Mouse (Mus musculus) spleen, adult 2 months (tissue): ENCODE measurements around the gene Pakap.

Experiments used
- CTCF ChIP-seq: fragments of 200-500 bp; IDR thresholded peaks from 2 replicates; pipeline ENCODE4 v1.5.1; 2011; ENCODE audit warnings: mild to moderate bottlenecking, inconsistent platforms; ENCODE audit not compliant: insufficient read depth, insufficient read length, insufficient replicate concordance; ENCODE audit errors: extremely low read depth
- POLR2A ChIP-seq: fragments of 200-500 bp; IDR thresholded peaks from 2 replicates; pipeline ENCODE4 v1.6.1; 2011; ENCODE audit warnings: low read depth, low read length, inconsistent platforms

GRCm38 (mm10) chr4:57815355-57815754 is 247.4 kb downstream of the Pakap start:
- TF ChIP-seq CTCF (no peak), POLR2A (no peak)
